Mouse (Mus musculus) heart, adult 8-10 months (tissue): Measurements from ENCODE around the gene Olfr372. TPM values are rescaled to one million over a fixed set of nuclear protein-coding genes. Genes with fewer than 3 reads are reported as not detected.

Experiments
- DNase-seq: peaks from one replicate; pipeline ENCODE4 v3.0.0; 2022; ENCODE audit warnings: low spot score
- total RNA-seq, 4 experiments: library from RNA; stranded (reverse); gene quantifications; 2 replicates each; pipeline ENCODE4 v1.2.4; 2022

The Olfr372 gene
- total RNA-seq, 4 experiments from 2014 or later: not detected

DNA sequence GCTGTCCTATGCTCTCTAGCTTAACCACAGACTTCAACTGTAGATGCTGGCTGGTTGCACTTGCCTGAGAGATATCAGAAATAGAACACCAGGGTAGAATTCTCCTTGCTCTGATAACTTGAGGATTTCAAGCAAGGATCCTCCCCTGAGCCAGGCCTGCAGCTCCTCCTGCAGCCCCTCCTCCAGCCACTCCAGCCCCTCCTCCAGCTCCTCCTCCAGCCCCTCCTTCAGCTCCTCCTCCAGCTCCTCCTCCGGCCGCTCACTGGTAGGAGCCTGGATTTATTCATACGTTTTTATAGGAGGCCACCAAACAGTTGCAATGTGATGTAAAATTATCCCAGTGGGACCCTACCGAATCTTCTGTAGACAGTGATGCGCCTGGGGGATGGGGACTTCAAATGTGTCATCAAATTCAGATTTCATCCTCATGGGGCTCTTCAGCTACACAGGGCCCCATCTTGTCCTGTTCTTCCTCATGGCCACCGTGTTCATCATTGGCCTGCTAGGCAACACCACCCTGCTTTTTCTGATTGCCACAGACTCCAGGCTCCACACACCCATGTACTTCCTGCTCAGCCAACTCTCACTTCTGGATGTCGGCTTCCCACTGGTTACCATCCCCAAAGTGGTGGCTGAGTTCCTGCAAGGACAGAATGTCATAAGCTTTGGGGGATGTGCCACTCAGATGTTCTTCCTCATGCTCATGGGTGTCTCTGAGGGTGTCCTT is 58.5 kb downstream of the Olfr372 start:
- DNase-seq: peak; percentile 21

DNA sequence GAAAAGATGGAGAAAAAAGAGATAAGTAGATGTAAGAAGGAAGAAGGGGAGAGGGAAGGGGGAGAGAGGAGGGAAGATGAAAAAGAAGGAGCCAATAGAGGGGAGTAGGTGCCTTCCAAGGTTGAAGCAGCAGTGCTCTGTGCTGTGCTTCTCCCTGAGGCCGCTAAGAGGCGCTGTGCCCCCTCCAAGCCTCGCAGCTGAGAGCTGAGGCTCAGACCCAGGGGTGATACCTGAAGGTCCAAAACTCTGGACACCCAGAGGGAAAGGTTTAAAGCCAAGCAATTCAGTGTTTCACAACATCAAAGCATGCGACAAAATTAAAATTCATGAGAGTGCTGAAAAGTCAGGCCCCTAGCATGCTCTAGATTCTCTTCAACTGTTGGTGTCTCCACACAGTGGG is 64.1 kb downstream of the Olfr372 start:
- no peak for DNase-seq

DNA sequence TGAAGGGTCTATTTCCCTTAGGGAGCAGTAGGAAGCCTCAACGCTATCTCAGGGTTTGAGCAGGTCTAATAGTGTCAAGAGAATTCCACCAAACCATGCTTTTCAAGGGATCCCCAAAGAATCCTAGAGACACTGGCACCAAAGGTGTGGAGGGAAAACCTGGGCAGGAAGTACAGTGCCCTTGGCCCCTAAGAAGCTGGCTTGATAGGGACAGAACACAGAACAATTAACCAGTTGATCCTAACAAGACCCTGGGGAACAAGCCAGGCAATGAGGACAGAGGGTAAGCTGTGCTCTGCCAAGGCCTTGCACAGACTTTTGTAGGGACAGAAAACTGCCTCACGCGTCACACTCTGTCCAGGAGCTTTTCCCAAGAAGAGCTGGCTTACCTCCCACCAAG is 65.7 kb downstream of the Olfr372 start, which contains the start of gene Olfr374:
TSS of gene Olfr374 (plus strand) at position 301 of the 400 bp plus-strand sequence.
- DNase-seq: no peak

Other genes with a start within 250 kb of the Olfr372 start
- gene Zfp709, start 159.2 kb upstream of the Olfr372 start, total RNA-seq: 1 to 10 TPM; 5.0 to 8.7 (median 5.8) TPM
- gene Zfp882, start 132.6 kb upstream of the Olfr372 start, total RNA-seq: 1 to 10 TPM; 2.7 to 3.3 (median 3.0) TPM
- 10 to 100 TPM; 22.4 to 27.8 (median 22.9) TPM for gene Zfp617, start 132.6 kb upstream of the Olfr372 start, total RNA-seq
- 1 to 10 TPM; 5.4 to 7.5 (median 7.0) TPM for gene Zfp961, start 90.2 kb upstream of the Olfr372 start, total RNA-seq
- 1 to 10 TPM in 2 of 4 experiments, under 1 TPM in 2; 0.25 to 1.2 (median 0.84) TPM for gene Cyp4f18, start 31.6 kb upstream of the Olfr372 start, total RNA-seq
- gene Olfr373, start 42.0 kb downstream of the Olfr372 start, total RNA-seq: not detected
- not detected for gene Olfr374, start 65.8 kb downstream of the Olfr372 start, total RNA-seq
- 100 to 1,000 TPM in 1 of 4 experiments, 10 to 100 TPM in 3; 58.6 to 106 (median 81.9) TPM for gene Tpm4, start 93.8 kb downstream of the Olfr372 start, total RNA-seq
- 10 to 100 TPM; 14.6 to 25.3 (median 19.5) TPM for gene Rab8a, start 120.0 kb downstream of the Olfr372 start, total RNA-seq
- gene Hsh2d, start 148.4 kb downstream of the Olfr372 start, total RNA-seq: not detected
- 1 to 10 TPM in 3 of 4 experiments, under 1 TPM in 1; 0.90 to 3.5 (median 2.2) TPM for gene Cib3, start 171.6 kb downstream of the Olfr372 start, total RNA-seq
- not detected for gene Gm11034, start 172.4 kb downstream of the Olfr372 start, total RNA-seq
- 10 to 100 TPM; 18.4 to 23.2 (median 21.9) TPM for gene Fam32a, start 178.5 kb downstream of the Olfr372 start, total RNA-seq
- 10 to 100 TPM; 42.0 to 48.4 (median 43.4) TPM for gene Ap1m1, start 198.8 kb downstream of the Olfr372 start, total RNA-seq